Mouse (Mus musculus): Measurements from ENCODE around the gene Ctnnbl1. TPM values are rescaled to one million over a fixed set of nuclear protein-coding genes. Genes with fewer than 3 reads are reported as not detected.

Gene Ctnnbl1
- 4.5 and 13.7 TPM in 2 replicates for polyA plus RNA-seq (2012; ENCODE audit: low replicate concordance)

GRCm38 (mm10) chr2:157736854-157737850 is at the start of gene Ctnnbl1:
Ctnnbl1 (plus strand) TSS chr2:157737401.

GRCm38 (mm10) chr2:157914105-157914764 is 177.0 kb downstream of the Ctnnbl1 start, which contains the start of gene Vstm2l:
Vstm2l (plus strand) TSS chr2:157914653.

Other genes with a start within 250 kb of the Ctnnbl1 start
- gene Nnat, start 177.3 kb upstream of the Ctnnbl1 start, polyA plus RNA-seq (2012; ENCODE audit: low replicate concordance), result not detected in 2 replicates
- 11.3 and 16.5 TPM in 2 replicates for gene Blcap, start 166.1 kb upstream of the Ctnnbl1 start, polyA plus RNA-seq (2012; ENCODE audit: low replicate concordance)
- gene Vstm2l, start 177.3 kb downstream of the Ctnnbl1 start, polyA plus RNA-seq (2012; ENCODE audit: low replicate concordance), result not detected in 2 replicates

Measured in hematopoietic multipotent progenitor cell, adult 10-12 weeks (in vitro differentiated cells).